Mouse (Mus musculus): ENCODE data around the gene Vmn1r27. TPM values are rescaled to one million over a fixed set of nuclear protein-coding genes. Genes with fewer than 3 reads are reported as not detected.

Gene Vmn1r27
- not detected for polyA plus RNA-seq (2017; shearing (Covaris generic))

DNA sequence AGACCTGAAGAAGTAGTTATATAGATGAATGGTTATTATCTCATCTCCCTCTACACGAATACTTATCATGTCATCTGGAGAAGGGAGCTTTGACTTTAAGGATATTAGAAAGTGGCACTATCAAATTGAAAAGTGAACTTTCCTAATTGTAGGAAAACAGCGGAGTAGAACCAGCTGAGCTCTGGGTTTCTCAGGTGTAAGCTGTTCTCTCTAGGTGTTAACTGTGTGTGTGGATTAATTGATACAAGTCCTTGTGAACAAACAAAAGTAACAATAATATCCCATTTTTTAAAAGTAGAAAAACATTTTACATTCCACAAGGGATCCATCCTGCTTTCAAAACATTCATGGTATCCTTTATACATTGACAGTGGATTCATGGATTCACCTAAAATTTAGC, at the start of gene Vmn1r27:
Vmn1r27 (minus strand) TSS at position 101 of the 400 bp plus-strand sequence.
- ATAC-seq: no peak

DNA sequence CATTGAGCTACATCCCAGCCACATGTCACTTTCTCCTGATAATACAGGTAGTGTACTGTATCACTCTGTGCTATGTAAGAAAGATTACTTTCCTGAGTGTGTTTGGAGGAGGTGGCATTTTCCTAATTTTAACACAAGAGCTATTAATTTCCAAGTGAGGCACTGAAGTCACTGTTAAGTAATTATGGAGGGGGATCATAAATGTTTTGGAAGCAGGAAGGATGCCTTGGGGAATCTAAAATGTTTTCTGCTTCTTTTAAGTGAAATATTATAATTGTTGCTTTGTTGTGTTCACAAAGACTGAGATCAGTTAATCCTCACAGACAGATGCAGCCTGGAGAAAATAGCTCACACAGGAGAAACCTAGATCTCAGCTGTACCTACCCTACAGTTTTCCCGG, 43.1 kb upstream of the Vmn1r27 start, which contains the start of gene Vmn1r28:
Vmn1r28 (plus strand) TSS at position 301 of the 400 bp plus-strand sequence.
- no peak for ATAC-seq

DNA sequence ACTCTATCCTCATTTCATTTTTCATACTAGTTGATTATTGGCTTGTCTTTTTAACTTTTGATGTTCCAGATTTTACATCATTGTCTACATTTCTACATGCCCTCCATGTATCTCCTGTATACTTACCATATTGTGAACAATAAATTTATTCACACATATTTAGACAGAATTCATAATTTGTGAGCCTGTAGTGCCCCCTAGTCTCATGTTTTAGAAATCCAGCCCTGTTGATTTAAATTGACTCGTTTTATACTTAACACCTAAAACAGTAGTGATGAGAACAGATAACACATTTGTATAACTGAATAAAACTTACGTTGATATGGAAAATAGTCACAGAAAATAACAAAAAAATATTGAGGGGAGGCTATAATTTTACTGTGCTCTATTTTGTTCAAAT, 2.5 kb downstream of the Vmn1r27 start:
- ATAC-seq: peak; percentile 35

Other genes starting within 250 kb of the Vmn1r27 start
- not detected for gene Vmn1r25, start 238.0 kb downstream of the Vmn1r27 start, polyA plus RNA-seq (2017; shearing (Covaris generic))
- gene Vmn1r26, start 203.7 kb downstream of the Vmn1r27 start, polyA plus RNA-seq (2017; shearing (Covaris generic)): not detected
- gene Vmn1r28, start 43.2 kb upstream of the Vmn1r27 start, polyA plus RNA-seq (2017; shearing (Covaris generic)): under 1 TPM in 2 of 3 experiments, not detected in 1; 0.08 to 0.09 TPM
- not detected for gene Vmn1r29, start 82.7 kb upstream of the Vmn1r27 start, polyA plus RNA-seq (2017; shearing (Covaris generic))
- not detected for gene Vmn1r30, start 224.6 kb upstream of the Vmn1r27 start, polyA plus RNA-seq (2017; shearing (Covaris generic))